Mouse (Mus musculus) G1E (cell line): ENCODE data around the gene Ate1. TPM values are rescaled to one million over a fixed set of nuclear protein-coding genes. Genes with fewer than 3 reads are reported as not detected.

Experiments
- ATAC-seq: 2 replicates; pipeline ENCODE4 v1.8.0; 2016; ENCODE audit warnings: mild to moderate bottlenecking; ENCODE audit not compliant: insufficient number of reproducible peaks, poor library complexity, low FRiP score, severe bottlenecking; ENCODE audit errors: extremely low read depth
- DNase-seq: peaks from one replicate; pipeline ENCODE4 v3.0.0; 2012; ENCODE audit warnings: low spot score
- H3K27me3 ChIP-seq: 2 replicates; pipeline ENCODE4 v1.6.1; 2012; ENCODE audit warnings: mild to moderate bottlenecking, low read length, inconsistent platforms; ENCODE audit not compliant: insufficient read depth
- H3K36me3 ChIP-seq: replicated peaks from 2 replicates; pipeline ENCODE3; 2012; ENCODE audit warnings: mild to moderate bottlenecking, inconsistent platforms
- H3K4me1 ChIP-seq: 2 replicates; pipeline ENCODE4 v1.6.1; 2012; ENCODE audit warnings: low read depth, low read length, inconsistent platforms, mixed read lengths; ENCODE audit not compliant: insufficient read depth
- H3K4me3 ChIP-seq: 2 replicates; pipeline ENCODE4 v1.5.1; 2012; ENCODE audit warnings: low read depth, mild to moderate bottlenecking, inconsistent platforms, low read length, moderate library complexity, mixed read lengths
- H3K9me3 ChIP-seq: replicated peaks from 2 replicates; pipeline ENCODE4 v1.6.1; 2012; ENCODE audit warnings: inconsistent platforms
- CTCF ChIP-seq: IDR thresholded peaks from 2 replicates; pipeline ENCODE4 v1.5.1; 2012; ENCODE audit warnings: low read depth, low read length, inconsistent platforms, mixed read lengths
- GATA1 ChIP-seq: IDR thresholded peaks from 2 replicates; pipeline ENCODE4 v1.6.1; 2012; ENCODE audit warnings: borderline replicate concordance, low read length, inconsistent platforms, mixed read lengths
- GATA2 ChIP-seq: IDR thresholded peaks from 2 replicates; pipeline ENCODE4 v1.6.1; 2012; ENCODE audit warnings: low read depth, low read length, inconsistent platforms, borderline replicate concordance
- POLR2AphosphoS5 ChIP-seq: IDR thresholded peaks from 2 replicates; pipeline ENCODE4 v1.6.1; 2012; ENCODE audit warnings: low read depth, low read length, inconsistent platforms; ENCODE audit not compliant: insufficient replicate concordance
- TAL1 ChIP-seq: conservative IDR thresholded peaks from 2 replicates; pipeline ENCODE4 v1.6.1; 2012; ENCODE audit warnings: low read depth, low read length, inconsistent platforms, mixed read lengths
- polyA plus RNA-seq: library from polyadenylated mRNA; stranded (reverse); fragments of >175 nt; gene quantifications from 2 replicates; pipeline ENCODE4 v1.2.3, GENCODE M21; 2012
- total RNA-seq, 2 experiments: library from RNA; stranded (forward) in 1 of 2; stranded (reverse) in 1 of 2; fragments of 200-1000 nt in 1 of 2; fragments of >200 nt in 1 of 2; fragmentation: Nextera tagmentation in 1 of 2; gene quantifications; 2 replicates each; pipeline ENCODE4 v1.2.3; 2014 to 2017

The Ate1 gene
- total and polyA plus RNA-seq, 3 experiments, result 5.2 to 49.9 (median 32.2) TPM

- H3K4me3 ChIP-seq, result peak overlapping the region; percentile 97
- peaks cover 10% of the 10 kb centered on the region; the same call in 1 of the 2 replicates for H3K27me3 ChIP-seq
- peaks cover 28% of the 10 kb centered on the region for H3K4me1 ChIP-seq
- DNase-seq (no peak), ATAC-seq (no peak)
- peaks cover 42% of the 10 kb centered on the region for H3K36me3 ChIP-seq
- no peaks in the 10 kb centered on the region for H3K9me3 ChIP-seq
- TF ChIP-seq GATA1 (no peak), POLR2AphosphoS5 (no peak), CTCF (no peak), GATA2 (no peak), TAL1 (no peak)
Observed at GRCm38 (mm10) chr7:130546421-130546790, 26.2 kb upstream of the Ate1 start.

- peaks cover 28% of the 10 kb centered on the region for H3K4me1 ChIP-seq
- DNase-seq, result no peak
- H3K27me3 ChIP-seq, result peaks cover 10% of the 10 kb centered on the region; the same call in 1 of the 2 replicates
- H3K9me3 ChIP-seq, result no peaks in the 10 kb centered on the region
- no peak for ATAC-seq
- H3K36me3 ChIP-seq, result peaks cover 47% of the 10 kb centered on the region
- peak overlapping the region; percentile 97 for H3K4me3 ChIP-seq
- TF ChIP-seq CTCF, result no peak
- TF ChIP-seq TAL1, result no peak
- TF ChIP-seq GATA2, result no peak
- no peak for TF ChIP-seq POLR2AphosphoS5
- no peak for TF ChIP-seq GATA1
Observed at GRCm38 (mm10) chr7:130545893-130546292, 25.7 kb upstream of the Ate1 start.

GRCm38 (mm10) chr7:130545401-130545800 lies 25.2 kb upstream of the Ate1 start:
- H3K9me3 ChIP-seq, result no peaks in the 10 kb centered on the region
- H3K4me3 ChIP-seq, result no peak overlapping the region; the same call in 1 of the 2 replicates
- peaks cover 50% of the 10 kb centered on the region for H3K36me3 ChIP-seq

GRCm38 (mm10) chr7:130543181-130543580 lies 23.0 kb upstream of the Ate1 start:
- H3K36me3 ChIP-seq, result peaks cover 73% of the 10 kb centered on the region
- peaks cover 28% of the 10 kb centered on the region for H3K4me1 ChIP-seq
- H3K4me3 ChIP-seq, result no peak overlapping the region
- no peaks in the 10 kb centered on the region for H3K9me3 ChIP-seq
- no peak for ATAC-seq
- no peak for DNase-seq
- TF ChIP-seq CTCF, result no peak
- TF ChIP-seq TAL1, result no peak
- no peak for TF ChIP-seq GATA2
- no peak for TF ChIP-seq GATA1
- no peak for TF ChIP-seq POLR2AphosphoS5
- H3K27me3 ChIP-seq, result peaks cover 2% of the 10 kb centered on the region; the same call in 1 of the 2 replicates

More at GRCm38 (mm10) chr7:130545401-130545800, 25.2 kb upstream of the Ate1 start:
- H3K27me3 ChIP-seq, result peaks cover 10% of the 10 kb centered on the region; the same call in 1 of the 2 replicates
- peaks cover 28% of the 10 kb centered on the region for H3K4me1 ChIP-seq
- no peak for ATAC-seq
- TF ChIP-seq CTCF, result no peak
- DNase-seq, result no peak

- no peak for DNase-seq
- TF ChIP-seq GATA1, result no peak
- no peak for TF ChIP-seq TAL1
- TF ChIP-seq POLR2AphosphoS5, result no peak
- TF ChIP-seq CTCF, result no peak
- no peak for TF ChIP-seq GATA2
- peaks cover 98% of the 10 kb centered on the region for H3K36me3 ChIP-seq
- no peak overlapping the region for H3K4me3 ChIP-seq
- H3K4me1 ChIP-seq, result peaks cover 14% of the 10 kb centered on the region; the same call in 1 of the 2 replicates
- ATAC-seq, result no peak
- no peaks in the 10 kb centered on the region for H3K9me3 ChIP-seq
- no peaks in the 10 kb centered on the region for H3K27me3 ChIP-seq
Observed at GRCm38 (mm10) chr7:130540176-130540575, 20.0 kb upstream of the Ate1 start.

- DNase-seq (no peak), ATAC-seq (no peak)
- no peak for TF ChIP-seq TAL1
- no peak for TF ChIP-seq POLR2AphosphoS5
- Histone ChIP-seq H3K4me1 (peaks cover 9% of the 10 kb centered on the region; the same call in 1 of the 2 replicates), H3K9me3 (no peaks in the 10 kb centered on the region), H3K4me3 (no peak overlapping the region), H3K27me3 (no peaks in the 10 kb centered on the region), H3K36me3 (peaks cover 95% of the 10 kb centered on the region)
Observed at GRCm38 (mm10) chr7:130537068-130537467, 16.9 kb upstream of the Ate1 start.

- ATAC-seq, result no peak
- Histone ChIP-seq H3K36me3 (peaks cover 91% of the 10 kb centered on the region), H3K27me3 (no peaks in the 10 kb centered on the region), H3K4me1 (peaks cover 9% of the 10 kb centered on the region; the same call in 1 of the 2 replicates), H3K9me3 (no peaks in the 10 kb centered on the region), H3K4me3 (no peak overlapping the region)
- DNase-seq, result no peak
- TF ChIP-seq CTCF (no peak), GATA1 (no peak), TAL1 (no peak), GATA2 (no peak), POLR2AphosphoS5 (no peak)
Observed at GRCm38 (mm10) chr7:130535174-130535573, 15.0 kb upstream of the Ate1 start.
